Mouse (Mus musculus): ENCODE results near the gene Ak7. TPM values are rescaled to one million over a fixed set of nuclear protein-coding genes. Genes with fewer than 3 reads are reported as not detected.

Gene Ak7
- polyA plus RNA-seq, 1 experiment = 0.02 TPM

GRCm38 (mm10) chr12:105798001-105798400 is 92.2 kb downstream of the Ak7 start:
- no peak overlapping the region for H3ac ChIP-seq (ENCODE audit: control insufficient read depth, insufficient read length)
- no peak overlapping the region for H3K4me3 ChIP-seq
- TF ChIP-seq SRF (IDR thresholded peaks at IDR 0.05; ENCODE audit: control insufficient read depth, insufficient read length, low read depth) (no peak), MAX (IDR thresholded peaks at IDR 0.05; ENCODE audit: low read depth) (no peak), TCF3 (IDR thresholded peaks at IDR 0.05; ENCODE audit: insufficient read length, low read depth) (no peak), MYOG (IDR thresholded peaks at IDR 0.05; ENCODE audit: control insufficient read depth in 1 of 3, insufficient read depth in 1 of 3, insufficient read length in 2 of 3, low read depth in 2 of 3) (no peak), POLR2AphosphoS2 (IDR thresholded peaks at IDR 0.05; ENCODE audit: insufficient read length, low read depth) (no peak), CEBPB (IDR thresholded peaks at IDR 0.05; ENCODE audit: insufficient read depth, poor library complexity, severe bottlenecking) (no peak), USF1 (IDR thresholded peaks at IDR 0.05; ENCODE audit: low read depth) (no peak)
- no peaks in the 10 kb centered on the region for H3K27me3 ChIP-seq (ENCODE audit: control insufficient read depth, insufficient read depth, insufficient read length)
- H3K79me2 ChIP-seq (ENCODE audit: control insufficient read depth, insufficient read depth) = peaks cover 100% of the 10 kb centered on the region
- peaks cover 36% of the 10 kb centered on the region for H3K36me3 ChIP-seq (ENCODE audit: control insufficient read depth, insufficient read depth)
- H3K4me2 ChIP-seq (ENCODE audit: low read depth) = no peak overlapping the region

- Histone ChIP-seq H3K27me3 (ENCODE audit: control insufficient read depth, insufficient read depth, insufficient read length) (no peaks in the 10 kb centered on the region), H3K36me3 (ENCODE audit: control insufficient read depth, insufficient read depth) (peaks cover 68% of the 10 kb centered on the region)
Observed at GRCm38 (mm10) chr12:105805790-105806189, 100.0 kb downstream of the Ak7 start.

DNA sequence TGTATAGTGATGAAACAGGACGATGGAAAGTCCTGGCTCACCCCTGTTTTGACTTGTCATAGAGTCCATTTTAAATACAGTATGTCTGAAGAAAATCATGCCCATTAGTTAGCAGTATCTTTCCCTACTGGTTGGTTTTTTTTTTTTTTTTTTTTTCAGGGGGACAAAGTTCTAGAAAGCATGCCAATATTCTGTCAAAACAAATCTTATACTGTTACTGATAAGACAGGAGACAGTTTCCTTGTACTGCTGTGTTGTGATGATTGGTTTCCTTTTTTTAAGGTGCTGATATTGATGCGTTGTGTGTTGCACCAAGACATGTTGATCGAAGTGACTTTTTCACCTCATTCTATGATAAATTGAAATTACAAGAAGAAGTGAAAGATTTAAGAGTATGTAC is 100.4 kb downstream of the Ak7 start:
- Histone ChIP-seq H3K4me2 (ENCODE audit: low read depth) (no peak overlapping the region), H3K27me3 (ENCODE audit: control insufficient read depth, insufficient read depth, insufficient read length) (no peaks in the 10 kb centered on the region), H3ac (ENCODE audit: control insufficient read depth, insufficient read length) (no peak overlapping the region), H3K4me3 (no peak overlapping the region), H3K79me2 (ENCODE audit: control insufficient read depth, insufficient read depth) (peaks cover 58% of the 10 kb centered on the region), H3K36me3 (ENCODE audit: control insufficient read depth, insufficient read depth) (peaks cover 72% of the 10 kb centered on the region)
- TF ChIP-seq SRF (IDR thresholded peaks at IDR 0.05; ENCODE audit: control insufficient read depth, insufficient read length, low read depth) = no peak
- no peak for TF ChIP-seq REST (IDR thresholded peaks at IDR 0.05; ENCODE audit: insufficient read depth, insufficient read length)

More at GRCm38 (mm10) chr12:105805790-105806189, 100.0 kb downstream of the Ak7 start:
- TF ChIP-seq MYOG (IDR thresholded peaks at IDR 0.05; ENCODE audit: control insufficient read depth in 1 of 3, insufficient read depth in 1 of 3, insufficient read length in 2 of 3, low read depth in 2 of 3) (no peak), USF1 (IDR thresholded peaks at IDR 0.05; ENCODE audit: low read depth) (no peak), SRF (IDR thresholded peaks at IDR 0.05; ENCODE audit: control insufficient read depth, insufficient read length, low read depth) (no peak), MYOD1 (IDR thresholded peaks at IDR 0.05; ENCODE audit: control insufficient read depth in 1 of 3, insufficient read length in 2 of 3, low read depth in 2 of 3) (no peak), E2F4 (IDR thresholded peaks at IDR 0.05; ENCODE audit: insufficient read depth) (no peak), MAX (IDR thresholded peaks at IDR 0.05; ENCODE audit: low read depth) (no peak), POLR2AphosphoS2 (IDR thresholded peaks at IDR 0.05; ENCODE audit: insufficient read length, low read depth) (no peak), CEBPB (IDR thresholded peaks at IDR 0.05; ENCODE audit: insufficient read depth, poor library complexity, severe bottlenecking) (no peak), POLR2A (IDR thresholded peaks at IDR 0.05; ENCODE audit: insufficient read length, low read depth) (no peak), TCF12 (IDR thresholded peaks at IDR 0.05; ENCODE audit: insufficient read depth, poor library complexity, severe bottlenecking) (no peak)
- Histone ChIP-seq H3K4me2 (ENCODE audit: low read depth) (no peak overlapping the region), H3K4me3 (no peak overlapping the region), H3ac (ENCODE audit: control insufficient read depth, insufficient read length) (no peak overlapping the region), H3K79me2 (ENCODE audit: control insufficient read depth, insufficient read depth) (peaks cover 63% of the 10 kb centered on the region)

GRCm38 (mm10) chr12:105807416-105807815 is 101.6 kb downstream of the Ak7 start:
- Histone ChIP-seq H3K4me3 (no peak overlapping the region), H3K27me3 (ENCODE audit: control insufficient read depth, insufficient read depth, insufficient read length) (no peaks in the 10 kb centered on the region), H3K79me2 (ENCODE audit: control insufficient read depth, insufficient read depth) (peaks cover 46% of the 10 kb centered on the region), H3K36me3 (ENCODE audit: control insufficient read depth, insufficient read depth) (peaks cover 68% of the 10 kb centered on the region), H3K4me2 (ENCODE audit: low read depth) (no peak overlapping the region), H3ac (ENCODE audit: control insufficient read depth, insufficient read length) (no peak overlapping the region)
- TF ChIP-seq CEBPB (IDR thresholded peaks at IDR 0.05; ENCODE audit: insufficient read depth, poor library complexity, severe bottlenecking) (no peak), REST (IDR thresholded peaks at IDR 0.05; ENCODE audit: insufficient read depth, insufficient read length) (no peak), SRF (IDR thresholded peaks at IDR 0.05; ENCODE audit: control insufficient read depth, insufficient read length, low read depth) (no peak), TCF3 (IDR thresholded peaks at IDR 0.05; ENCODE audit: insufficient read length, low read depth) (no peak), MAX (IDR thresholded peaks at IDR 0.05; ENCODE audit: low read depth) (no peak), POLR2AphosphoS2 (IDR thresholded peaks at IDR 0.05; ENCODE audit: insufficient read length, low read depth) (no peak), MYOD1 (IDR thresholded peaks at IDR 0.05; ENCODE audit: control insufficient read depth in 1 of 3, insufficient read length in 2 of 3, low read depth in 2 of 3) (no peak), MYOG (IDR thresholded peaks at IDR 0.05; ENCODE audit: control insufficient read depth in 1 of 3, insufficient read depth in 1 of 3, insufficient read length in 2 of 3, low read depth in 2 of 3) (no peak), POLR2A (IDR thresholded peaks at IDR 0.05; ENCODE audit: insufficient read length, low read depth) (no peak), E2F4 (IDR thresholded peaks at IDR 0.05; ENCODE audit: insufficient read depth) (no peak), TCF12 (IDR thresholded peaks at IDR 0.05; ENCODE audit: insufficient read depth, poor library complexity, severe bottlenecking) (no peak), USF1 (IDR thresholded peaks at IDR 0.05; ENCODE audit: low read depth) (no peak)

GRCm38 (mm10) chr12:105808945-105809344 is 103.2 kb downstream of the Ak7 start:
- Histone ChIP-seq H3K4me3 (no peak overlapping the region), H3K36me3 (ENCODE audit: control insufficient read depth, insufficient read depth) (peaks cover 58% of the 10 kb centered on the region), H3ac (ENCODE audit: control insufficient read depth, insufficient read length) (no peak overlapping the region), H3K27me3 (ENCODE audit: control insufficient read depth, insufficient read depth, insufficient read length) (no peaks in the 10 kb centered on the region), H3K4me2 (ENCODE audit: low read depth) (no peak overlapping the region), H3K79me2 (ENCODE audit: control insufficient read depth, insufficient read depth) (peaks cover 31% of the 10 kb centered on the region)
- TF ChIP-seq REST (IDR thresholded peaks at IDR 0.05; ENCODE audit: insufficient read depth, insufficient read length) (no peak), MYOD1 (IDR thresholded peaks at IDR 0.05; ENCODE audit: control insufficient read depth in 1 of 3, insufficient read length in 2 of 3, low read depth in 2 of 3) (no peak), E2F4 (IDR thresholded peaks at IDR 0.05; ENCODE audit: insufficient read depth) (no peak)

Measured in myocyte (in vitro differentiated cells).